Mouse (Mus musculus): ENCODE data around the gene Rtraf. TPM values are rescaled to one million over a fixed set of nuclear protein-coding genes. Genes with fewer than 3 reads are reported as not detected.

The Rtraf gene
- total RNA-seq, 2 experiments from 2014 or later: 13.5 to 37.3 TPM

DNA sequence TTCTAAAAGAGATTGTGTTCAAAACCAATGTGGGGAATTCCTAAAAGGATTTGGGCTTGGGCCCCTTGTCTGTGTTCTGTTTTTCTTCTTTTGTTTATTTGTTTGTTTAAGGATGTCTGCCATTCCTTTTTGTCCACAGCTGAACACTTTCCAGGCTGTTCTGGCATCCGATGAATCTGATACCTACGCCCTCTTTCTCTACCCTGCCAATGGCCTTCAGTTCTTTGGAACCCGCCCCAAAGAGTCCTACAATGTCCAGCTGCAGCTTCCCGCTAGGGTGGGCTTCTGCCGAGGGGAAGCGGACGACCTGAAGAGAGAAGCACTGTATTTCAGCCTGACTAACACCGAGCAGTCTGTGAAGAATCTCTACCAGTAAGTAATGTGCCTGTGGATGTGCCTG is 60.1 kb downstream of the Rtraf start:
- ATAC-seq (replicated peaks; ENCODE audit: low FRiP score, poor library complexity, severe bottlenecking): no peak

DNA sequence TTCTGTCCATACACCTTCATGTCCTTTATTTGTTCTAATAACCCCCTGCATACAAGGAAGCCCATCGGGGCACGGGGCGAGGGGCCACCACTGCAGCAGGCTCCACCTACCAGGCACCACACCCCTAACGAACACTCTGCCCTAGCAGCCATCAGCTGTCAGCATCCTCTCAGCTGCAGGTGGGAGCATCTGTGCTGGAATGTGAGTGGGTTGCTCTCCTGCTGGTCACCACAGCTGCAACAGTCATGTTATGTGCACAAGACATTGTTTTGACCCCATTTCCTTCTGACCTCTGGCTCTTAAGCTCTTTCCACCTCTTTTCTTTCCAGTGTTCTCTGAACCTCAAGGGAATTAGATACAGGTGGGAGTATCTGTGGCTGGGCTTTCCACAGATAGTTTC is 61.6 kb downstream of the Rtraf start:
- no peak for ATAC-seq (replicated peaks; ENCODE audit: low FRiP score, poor library complexity, severe bottlenecking)

Other genes with a start within 250 kb of the Rtraf start
- gene Gm2237, start 238.7 kb downstream of the Rtraf start, total RNA-seq (2015; ENCODE audit: low replicate concordance): not detected in 2 replicates
- gene Gm2237, start 238.7 kb downstream of the Rtraf start, total RNA-seq (2017; ENCODE audit: low replicate concordance): not detected in 2 replicates
- gene Gm5458, start 221.2 kb downstream of the Rtraf start, total RNA-seq (2015; ENCODE audit: low replicate concordance): not detected in 2 replicates
- gene Gm5458, start 221.2 kb downstream of the Rtraf start, total RNA-seq (2017; ENCODE audit: low replicate concordance): not detected in 2 replicates
- 3.1 TPM in 1 of 2 replicates, not detected in the other for gene Nid2, start 72.6 kb downstream of the Rtraf start, total RNA-seq (2015; ENCODE audit: low replicate concordance)
- 0.84 TPM in 1 of 2 replicates, not detected in the other for gene Nid2, start 72.6 kb downstream of the Rtraf start, total RNA-seq (2017; ENCODE audit: low replicate concordance)
- 8.6 and 44.8 TPM in 2 replicates for gene Gng2, start 153.8 kb upstream of the Rtraf start, total RNA-seq (2015; ENCODE audit: low replicate concordance)
- 6.6 and 11.4 TPM in 2 replicates for gene Gng2, start 153.8 kb upstream of the Rtraf start, total RNA-seq (2017; ENCODE audit: low replicate concordance)